Mouse (Mus musculus): ENCODE results near the gene Nat9.

DNA sequence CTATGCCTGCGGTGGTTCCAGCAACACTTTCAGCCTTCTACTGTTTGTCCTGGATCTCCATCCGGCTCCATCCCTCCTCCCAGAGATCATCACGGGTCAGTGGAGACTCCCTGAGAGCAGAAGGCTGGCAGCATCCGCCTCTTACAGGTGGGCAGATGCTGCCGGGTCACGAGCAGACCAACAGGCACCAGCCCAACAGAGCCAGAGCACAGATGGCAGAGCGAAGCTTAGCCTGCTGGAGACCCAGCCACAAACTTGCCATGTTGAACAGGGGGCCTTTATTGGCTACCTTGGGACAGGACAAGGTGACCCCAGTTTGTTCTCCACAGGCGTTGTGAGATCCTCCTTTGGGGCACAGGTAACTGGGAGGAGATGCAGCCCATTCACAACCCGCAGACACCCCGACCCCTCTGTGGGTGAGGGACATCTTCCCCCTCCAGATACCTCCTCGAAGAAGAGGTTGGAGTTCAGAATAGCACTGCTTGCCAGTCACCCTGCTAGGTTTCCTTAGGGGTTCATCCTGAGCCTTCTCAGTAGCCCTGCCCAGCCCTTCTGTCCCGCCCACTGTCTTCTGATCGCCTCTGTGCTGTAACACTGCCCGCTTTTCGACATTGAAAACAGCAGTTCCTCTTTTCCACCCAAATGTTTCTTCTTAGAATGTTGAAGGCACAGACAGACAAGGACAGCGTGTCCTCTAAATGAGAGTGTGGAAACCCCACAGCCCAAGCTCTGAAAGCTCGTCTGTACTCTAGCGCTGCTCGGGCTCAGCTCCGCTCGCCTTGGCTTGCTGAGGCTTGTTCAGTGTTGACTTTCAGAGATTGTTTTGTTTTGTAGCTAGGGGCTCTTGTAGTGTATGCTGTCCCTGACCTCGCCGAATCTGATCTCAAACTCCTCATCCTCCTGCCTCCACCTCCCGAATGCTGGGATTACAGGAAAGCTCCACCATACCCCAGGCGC, 21.4 kb upstream of the Nat9 start:
- TF ChIP-seq POLR2A (IDR thresholded peaks at IDR 0.05; ENCODE audit: borderline replicate concordance, extremely low read depth, insufficient read depth, insufficient read length, poor library complexity, severe bottlenecking): no peak
- TF ChIP-seq CTCF (IDR thresholded peaks at IDR 0.05; ENCODE audit: borderline replicate concordance, extremely low read depth, insufficient read depth, insufficient read length): no peak

All from brain, embryonic 14.5 days (tissue).